Mouse (Mus musculus) stomach, embryonic 15.5 days (tissue): ENCODE data around the gene Akain1. TPM values are rescaled to one million over a fixed set of nuclear protein-coding genes. Genes with fewer than 3 reads are reported as not detected.

Source experiments
- polyA plus RNA-seq: library from polyadenylated mRNA; unstranded; fragments of >200 nt; fragmentation: Nextera tagmentation; extraction: Ambion mirVana; gene quantifications from 2 replicates; pipeline ENCODE4 v1.2.1, GENCODE M21; 2015

Gene Akain1
- polyA plus RNA-seq, 1 experiment from 2014 or later, result not detected

Other genes with a start within 250 kb of the Akain1 start
- 18.4 and 19.0 TPM in 2 replicates for gene Zbtb14, start 56.3 kb upstream of the Akain1 start, polyA plus RNA-seq